Mouse (Mus musculus): ENCODE results near the gene 2610318N02Rik.

The 2610318N02Rik gene

DNA sequence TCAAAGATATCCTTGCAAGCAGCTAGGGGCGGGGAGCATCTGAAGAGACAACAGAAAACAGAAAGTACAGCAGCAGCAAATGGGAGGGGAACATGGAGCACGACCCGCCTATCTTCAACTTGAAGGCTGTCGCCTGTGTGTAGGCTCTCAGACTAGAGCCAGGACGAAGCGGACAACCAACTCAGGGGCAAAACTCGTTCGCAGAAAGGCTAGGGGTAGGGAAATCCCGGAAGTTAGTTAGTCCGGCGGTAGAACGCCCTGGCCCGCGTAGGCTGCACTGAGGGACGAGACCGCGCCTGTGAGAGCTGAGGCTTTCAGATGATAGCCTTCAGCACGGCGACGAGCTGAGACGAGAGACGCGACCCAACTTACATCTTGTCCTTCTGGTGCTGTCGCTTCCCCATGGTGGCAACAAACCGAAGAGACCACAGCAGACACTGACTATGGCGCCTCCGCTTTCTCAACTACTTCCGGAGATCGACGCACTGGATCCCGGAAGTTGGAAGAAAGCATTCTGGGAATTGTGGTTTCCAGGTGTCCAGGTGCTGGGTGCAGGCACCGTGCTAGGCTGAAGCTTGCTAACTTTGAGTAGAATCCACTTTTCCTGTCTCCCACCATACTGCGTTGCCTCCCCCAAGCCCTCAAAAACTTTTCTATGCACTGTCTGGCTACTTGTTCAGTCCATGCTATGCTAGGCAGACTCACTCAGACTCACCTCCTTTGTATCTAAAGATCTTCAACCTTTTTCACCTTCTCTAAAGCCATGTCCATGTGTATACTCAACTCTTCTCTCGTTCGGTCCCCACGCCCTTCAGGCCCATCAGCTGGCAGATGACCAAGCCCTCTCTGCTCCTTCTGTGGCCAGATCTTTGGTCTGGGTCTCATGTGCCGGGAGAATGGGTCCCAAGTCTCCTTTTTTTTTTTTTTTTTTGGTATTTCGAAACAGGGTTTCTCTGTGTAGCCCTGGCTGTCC lies 13.9 kb downstream of the 2610318N02Rik start, which contains the start of gene Ppil2:
Gene Ppil2 (minus strand): TSS at position 487 of the 973 bp plus-strand sequence.
- peak; percentile 64 for DNase-seq (ENCODE audit: low spot score)

DNA sequence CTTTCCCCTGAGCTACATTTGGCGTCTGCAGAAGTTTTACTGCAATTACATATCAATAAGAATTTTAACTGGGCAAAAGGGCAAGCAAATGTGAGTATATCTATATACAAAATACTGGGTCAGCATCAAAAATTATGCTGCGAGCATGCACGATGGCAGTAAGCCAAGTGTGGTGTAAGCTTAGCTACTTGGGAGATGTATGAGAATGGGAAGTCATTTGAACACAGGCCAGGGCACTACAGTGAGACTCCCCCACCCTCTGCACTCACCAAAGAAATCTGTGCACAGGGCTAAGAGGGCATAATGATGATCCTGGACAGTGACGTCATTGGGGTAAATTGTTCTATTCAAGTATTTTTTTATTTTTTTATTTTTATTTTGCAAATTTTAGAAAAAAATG lies 20.4 kb downstream of the 2610318N02Rik start:
- no peak for DNase-seq (ENCODE audit: low spot score)

DNA sequence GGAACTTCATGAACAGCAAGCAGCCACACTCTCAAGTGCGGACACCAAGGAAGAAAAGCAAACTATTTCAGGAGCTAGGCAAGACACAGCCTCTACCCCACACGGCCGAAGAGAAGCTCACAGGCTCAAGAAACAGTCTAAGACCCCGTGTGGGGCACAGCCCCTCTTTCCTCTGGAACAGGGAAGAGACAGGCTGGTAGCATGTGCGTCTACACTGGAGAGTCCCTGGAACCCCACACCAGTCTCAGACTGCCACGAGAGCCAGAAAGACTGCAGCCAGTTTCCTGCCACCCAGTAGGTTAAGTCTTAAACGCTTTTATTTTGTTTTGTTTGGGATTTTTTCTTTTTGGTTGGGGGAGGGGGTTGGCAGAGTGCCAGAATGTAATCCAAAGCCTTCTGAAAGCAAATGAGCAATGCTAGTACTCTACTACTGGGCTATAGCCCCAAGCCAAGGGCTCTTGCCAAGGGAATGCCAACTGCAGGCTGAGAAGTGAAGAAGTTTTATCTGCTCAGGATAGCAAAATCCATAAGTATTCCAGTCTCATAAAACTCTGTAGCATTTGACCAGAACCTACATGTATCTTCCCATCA lies 22.2 kb downstream of the 2610318N02Rik start:
- no peak for DNase-seq (ENCODE audit: low spot score)

DNA sequence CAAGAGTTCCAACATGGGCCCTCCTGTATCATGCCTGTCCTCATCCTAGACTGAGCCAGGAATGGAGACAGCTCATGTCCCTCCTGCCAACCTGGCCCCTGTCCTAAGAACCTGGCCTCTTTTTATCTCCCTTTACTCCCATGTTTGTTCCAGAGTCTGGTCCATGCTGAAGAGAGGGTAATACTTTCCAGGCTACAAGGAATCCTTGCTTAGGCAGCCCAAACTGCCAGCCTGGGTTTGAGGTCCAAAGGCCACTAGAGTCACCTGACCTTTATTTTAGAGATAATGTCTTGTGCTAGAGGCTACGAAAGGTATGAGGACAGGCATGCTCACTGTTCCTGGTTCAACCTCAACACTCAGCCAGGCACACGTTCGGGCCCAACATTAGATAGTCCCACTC lies 28.0 kb downstream of the 2610318N02Rik start:
- DNase-seq (ENCODE audit: low spot score): no peak

DNA sequence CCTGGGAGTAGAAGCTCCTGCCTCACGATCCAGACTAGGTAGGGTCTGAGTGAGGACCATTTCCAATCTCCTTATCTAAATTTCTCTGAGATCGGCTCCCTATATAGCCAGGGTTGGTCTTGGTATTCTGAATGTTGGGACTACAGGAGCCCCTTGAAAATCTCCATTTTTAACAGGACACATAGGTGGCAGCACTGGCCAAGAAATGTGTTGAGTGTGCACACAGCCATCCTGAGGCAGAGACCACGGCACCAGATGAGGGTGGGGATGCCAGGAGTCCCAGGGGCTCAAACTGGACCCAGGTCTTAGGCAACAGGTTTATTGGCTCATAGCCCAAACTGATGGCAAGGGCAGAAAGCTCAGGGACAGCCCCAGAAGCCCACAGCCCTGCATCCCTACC lies 36.6 kb downstream of the 2610318N02Rik start:
- DNase-seq (ENCODE audit: low spot score): no peak

DNA sequence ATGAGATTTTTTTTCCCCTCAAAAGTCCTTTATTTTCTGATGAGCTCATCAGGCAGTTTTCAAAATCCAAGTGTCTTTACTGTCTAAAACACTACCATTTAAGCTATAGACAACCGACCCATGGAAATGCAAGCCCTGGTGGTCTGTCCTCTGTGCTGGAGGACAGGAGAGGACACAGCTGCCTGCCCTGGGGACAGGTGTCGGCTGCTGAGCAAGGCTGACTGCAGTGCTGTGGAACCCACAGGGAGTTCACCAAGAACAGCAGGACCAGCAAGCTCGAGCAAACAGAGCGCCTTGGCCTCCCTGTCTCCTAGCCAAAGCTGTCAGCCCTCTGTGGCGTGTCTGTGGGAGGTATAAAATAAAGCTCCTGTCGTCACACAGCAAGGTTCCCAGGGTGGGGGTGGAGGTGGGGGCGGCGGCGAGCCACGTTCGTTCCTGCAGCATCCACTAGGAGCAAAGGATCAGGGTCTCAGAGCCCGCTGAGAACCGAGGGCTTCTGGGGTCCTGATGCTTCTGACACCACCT lies 38.2 kb downstream of the 2610318N02Rik start:
- DNase-seq (ENCODE audit: low spot score): no peak

DNA sequence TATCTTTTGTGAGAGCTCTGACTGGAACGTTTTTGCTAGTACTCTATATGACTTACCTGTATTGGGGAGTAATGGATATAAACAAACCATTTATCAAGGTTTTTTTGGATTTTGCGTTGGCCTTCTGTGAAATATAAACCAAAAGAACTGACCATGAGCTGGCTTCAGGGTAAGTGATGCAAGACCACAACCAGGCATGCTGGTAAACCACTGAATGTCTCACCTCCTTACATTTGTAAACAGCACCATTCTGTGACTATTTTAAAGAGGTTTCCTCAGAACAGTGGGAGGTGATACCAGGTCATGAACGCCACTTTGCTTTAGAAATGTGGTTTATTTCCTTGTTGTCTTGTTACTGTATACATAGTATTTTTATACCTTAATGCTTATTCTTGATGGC lies 38.7 kb downstream of the 2610318N02Rik start:
- no peak for DNase-seq (ENCODE audit: low spot score)

DNA sequence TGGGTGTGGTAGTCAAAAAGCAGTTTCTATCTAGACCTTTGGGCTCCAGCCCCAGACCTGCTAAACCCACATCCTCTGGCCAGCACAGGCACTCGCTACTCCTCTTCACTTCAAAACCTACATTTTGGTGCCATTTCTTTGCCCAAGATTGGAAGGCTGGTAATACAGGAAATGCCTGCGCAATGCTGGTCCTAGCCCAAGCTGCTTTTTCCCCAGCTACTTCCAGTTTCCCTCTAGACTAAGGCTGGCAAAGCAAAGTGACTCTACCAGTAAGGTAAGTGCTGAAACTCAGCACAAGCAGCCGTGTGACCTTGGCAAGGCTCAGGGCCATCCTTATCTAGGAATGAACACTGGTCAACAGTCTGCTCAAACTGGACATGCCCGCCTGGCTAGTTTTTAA lies 39.3 kb downstream of the 2610318N02Rik start:
- peak; percentile 61 for DNase-seq (ENCODE audit: low spot score)

DNA sequence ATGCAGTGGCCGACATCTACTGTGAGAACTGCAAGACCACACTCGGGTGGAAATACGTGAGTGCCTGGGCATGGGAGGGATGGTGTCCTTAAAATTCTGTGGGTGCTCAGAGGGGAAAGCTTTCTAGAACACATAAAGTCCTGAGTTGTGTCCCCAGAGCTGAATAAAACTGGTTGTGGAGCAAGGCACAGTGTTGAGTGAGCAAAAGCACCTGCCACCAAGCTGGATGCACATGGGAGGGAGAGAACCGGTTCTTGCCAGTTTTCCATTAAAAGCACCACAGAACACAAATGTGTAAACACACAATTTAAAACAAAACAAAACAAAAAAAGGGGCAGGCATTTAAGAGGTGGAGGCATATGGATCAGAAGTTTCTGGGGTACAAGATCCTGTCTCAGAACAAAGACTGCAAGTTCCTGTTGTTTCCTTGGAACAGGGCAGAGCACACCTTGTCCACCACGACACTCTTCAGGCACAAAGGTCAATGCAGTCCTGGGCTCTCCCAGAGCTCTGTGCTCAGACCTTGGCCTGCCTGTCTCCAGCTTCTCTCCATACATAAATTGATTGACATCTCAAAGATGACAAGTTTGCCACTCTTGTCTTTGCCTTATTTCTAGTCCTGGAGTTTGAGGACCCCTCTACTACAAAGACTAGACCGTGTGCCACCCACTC lies 42.7 kb downstream of the 2610318N02Rik start:
- DNase-seq (ENCODE audit: low spot score): no peak

DNA sequence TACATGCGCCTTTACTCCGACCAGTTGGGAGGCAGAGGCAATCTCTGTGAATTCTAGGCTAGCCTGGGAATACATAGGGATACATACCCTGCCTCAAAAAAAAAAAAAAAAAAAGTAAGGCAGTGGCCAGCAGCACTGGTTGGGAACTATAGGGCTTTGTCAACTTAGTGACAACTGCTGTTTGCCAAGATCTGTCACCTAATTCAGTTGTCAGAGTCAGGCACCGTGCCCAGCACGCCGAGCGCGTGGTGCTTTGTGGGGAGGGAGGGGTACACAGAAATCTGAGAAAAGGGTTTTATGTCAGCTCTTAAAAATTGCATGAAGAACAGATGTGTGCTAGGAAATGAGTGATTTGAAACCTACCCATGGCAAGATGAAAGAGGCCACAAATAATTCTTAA lies 46.9 kb downstream of the 2610318N02Rik start:
- no peak for DNase-seq (ENCODE audit: low spot score)

DNA sequence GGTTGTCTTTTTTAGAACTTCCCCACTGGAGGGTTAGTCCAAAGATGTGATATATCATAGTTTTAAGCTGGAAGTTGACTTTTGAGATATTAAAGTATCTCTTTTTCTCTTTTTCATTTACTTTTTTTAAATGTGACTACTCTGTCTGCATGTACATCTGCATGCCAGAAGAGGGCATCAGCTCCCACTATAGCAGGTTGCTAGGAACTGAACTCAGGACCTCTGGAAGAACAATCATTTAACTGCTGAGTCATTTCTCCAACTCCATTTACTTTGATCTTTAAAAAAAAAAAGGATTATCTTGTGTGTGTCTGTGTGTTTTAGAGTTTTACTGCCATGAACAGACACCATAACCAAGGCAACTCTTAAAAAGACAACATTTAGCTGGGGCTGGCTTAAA lies 48.1 kb downstream of the 2610318N02Rik start:
- no peak for DNase-seq (ENCODE audit: low spot score)

DNA sequence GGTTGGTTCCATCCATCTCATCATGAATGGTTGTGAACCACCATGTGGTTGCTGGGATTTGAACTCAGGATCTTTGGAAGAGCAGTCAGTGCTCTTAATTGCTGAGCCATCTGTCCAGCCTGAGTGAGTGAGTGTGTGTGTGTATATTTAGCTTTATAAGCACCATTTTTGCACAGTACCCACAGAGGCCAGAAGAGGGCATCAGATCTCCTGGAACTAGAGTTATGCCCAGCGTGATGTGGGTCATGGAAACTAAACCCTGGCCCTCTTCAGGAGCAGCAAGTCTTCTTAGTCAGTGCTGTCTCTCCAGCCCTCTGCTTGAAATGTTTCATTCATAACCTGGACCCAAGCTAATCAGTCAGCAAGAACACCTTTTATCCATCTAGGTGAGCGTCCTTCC lies 48.7 kb downstream of the 2610318N02Rik start:
- DNase-seq (ENCODE audit: low spot score): no peak

DNA sequence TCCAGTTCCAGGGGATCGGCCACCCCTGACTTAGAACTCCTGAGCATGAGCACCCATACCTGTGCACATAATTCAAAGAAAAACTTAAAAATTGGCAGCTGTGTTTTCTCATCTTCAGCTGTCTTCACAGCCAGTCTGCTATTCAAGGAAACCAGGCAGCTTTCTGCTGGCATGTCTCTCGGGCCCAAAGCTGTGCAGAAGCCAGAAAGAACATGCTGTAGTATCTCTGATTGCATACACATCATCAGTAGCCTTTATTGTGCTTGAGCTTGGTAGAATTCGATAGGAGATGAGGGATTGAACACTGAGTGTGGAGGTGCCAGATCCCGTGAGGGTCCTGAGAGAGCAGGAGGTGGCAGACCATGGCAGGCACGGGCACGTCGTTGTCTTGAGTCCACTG lies 52.0 kb downstream of the 2610318N02Rik start:
- no peak for DNase-seq (ENCODE audit: low spot score)

DNA sequence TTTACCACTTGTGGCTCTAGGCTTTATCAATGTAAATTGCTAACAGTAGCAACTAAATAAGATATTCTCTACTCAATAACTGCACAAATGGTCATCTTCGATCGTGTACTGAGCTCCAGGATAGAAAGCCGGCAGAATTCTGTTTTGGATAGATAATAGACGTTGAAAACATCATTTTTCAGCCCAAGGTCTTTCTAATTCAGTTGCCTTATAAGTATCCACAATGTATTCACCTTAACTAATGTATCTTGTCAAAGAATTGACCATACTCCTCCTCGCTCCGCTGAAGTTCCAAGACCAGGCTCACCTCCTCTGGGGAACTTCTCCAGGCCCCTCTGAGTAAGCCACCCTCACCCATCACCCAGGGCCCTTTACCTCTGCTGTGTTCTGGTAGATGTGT lies 54.3 kb downstream of the 2610318N02Rik start:
- no peak for DNase-seq (ENCODE audit: low spot score)

DNA sequence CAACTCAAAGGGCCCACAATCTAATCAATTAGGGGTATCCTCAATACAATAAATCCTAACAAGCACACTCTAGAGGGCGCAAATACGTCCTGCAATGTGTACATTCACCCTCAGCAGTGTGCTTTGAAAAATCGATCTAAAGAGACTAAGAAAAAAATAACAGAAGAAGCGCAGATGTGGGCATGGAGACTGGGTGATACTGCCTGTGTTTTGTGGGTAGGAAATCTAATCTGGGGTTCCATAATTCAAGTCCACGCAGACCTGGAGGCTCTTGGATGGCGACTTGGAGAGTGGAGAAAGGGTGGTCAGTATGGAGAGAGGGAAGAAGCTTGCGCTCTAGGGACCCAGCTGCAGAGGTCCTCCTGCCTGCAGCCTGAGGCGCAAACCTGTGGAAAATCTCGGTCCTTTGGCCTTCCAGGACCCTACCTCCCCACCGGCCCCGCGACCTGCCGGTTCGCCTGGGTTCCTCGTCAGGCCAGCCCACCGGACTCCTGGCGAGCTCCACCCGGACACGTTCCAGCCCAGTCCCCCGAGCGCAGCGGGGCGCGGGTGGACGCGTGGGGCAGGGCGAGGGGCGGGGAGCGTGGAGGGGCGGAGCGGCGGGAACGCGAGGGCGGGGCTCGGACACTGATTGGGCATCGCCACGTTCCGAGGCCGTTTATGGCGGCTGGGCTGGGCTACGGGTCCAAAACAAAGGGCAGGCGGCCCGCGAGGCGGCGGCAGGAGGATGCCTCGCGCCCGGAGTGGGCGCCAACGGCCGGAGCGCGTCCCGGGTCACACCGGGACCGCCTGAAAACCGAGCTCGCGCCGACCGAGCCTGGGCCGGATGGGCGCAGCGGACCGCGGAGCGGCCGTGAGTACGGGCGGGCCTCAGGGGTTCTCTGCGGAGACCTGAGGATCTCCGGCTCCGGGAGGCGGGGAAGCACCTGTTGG lies 55.2 kb downstream of the 2610318N02Rik start, which contains the start of gene Ypel1:
Gene Ypel1 (plus strand): TSS at position 186 of the 933 bp plus-strand sequence.
- DNase-seq (ENCODE audit: low spot score): peak; percentile 90

DNA sequence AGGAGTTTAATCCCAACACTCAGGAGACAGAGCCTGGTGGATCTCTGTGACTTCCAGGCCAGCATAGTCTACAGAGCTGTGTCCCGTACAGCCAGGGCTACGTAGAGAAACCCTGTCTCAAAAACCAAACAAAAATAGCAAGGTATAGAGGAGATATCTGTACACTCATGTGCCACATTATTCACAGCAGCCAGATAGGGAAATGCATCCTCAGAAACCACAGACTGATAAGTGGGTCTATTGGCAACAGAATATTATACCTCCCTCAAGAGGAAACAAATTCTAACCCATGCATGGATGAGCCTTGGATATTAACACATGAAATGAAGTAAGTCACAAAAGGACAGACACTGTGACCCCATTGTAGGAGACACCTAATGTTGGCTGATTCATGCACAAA lies 57.4 kb downstream of the 2610318N02Rik start:
- DNase-seq (ENCODE audit: low spot score): no peak
